Mouse (Mus musculus) kidney, adult 2 months (tissue): ENCODE measurements around the gene G430095P16Rik.

Experiments used
- CTCF ChIP-seq: fragments of 200-500 bp; conservative IDR thresholded peaks from 2 replicates; pipeline ENCODE4 v1.5.1; 2011; ENCODE audit warnings: low read depth, mild to moderate bottlenecking, control low read depth, low read length, moderate library complexity, mixed read lengths; ENCODE audit not compliant: insufficient read depth, insufficient read length
- POLR2A ChIP-seq: fragments of 200-500 bp; IDR thresholded peaks from one replicate; pipeline ENCODE4 v1.6.1; 2011; ENCODE audit warnings: low read depth, low read length, control low read depth

DNA sequence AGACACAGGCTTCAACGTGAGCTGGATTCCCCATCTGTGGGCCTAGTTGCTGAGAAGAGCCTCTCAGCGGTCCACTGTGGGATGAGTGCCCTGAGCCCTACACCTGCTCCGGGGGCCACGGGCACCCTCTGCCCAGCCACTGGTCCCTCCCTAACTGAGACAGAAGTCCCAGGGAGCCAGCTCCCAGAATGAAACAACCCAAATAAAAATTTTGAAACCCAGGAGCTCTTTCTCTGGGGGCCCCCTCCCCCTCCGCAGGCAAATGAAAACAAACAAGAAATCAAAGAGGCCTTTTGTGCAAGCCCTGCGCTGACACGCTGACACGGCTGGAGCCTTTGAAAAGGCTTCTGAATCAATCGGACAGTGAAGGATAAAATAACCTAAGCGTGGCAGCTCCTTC, 42.8 kb downstream of the G430095P16Rik start:
- TF ChIP-seq POLR2A, result no peak
- TF ChIP-seq CTCF, result no peak
